Mouse (Mus musculus): ENCODE data around the gene Pmch.

Pmch gene

DNA sequence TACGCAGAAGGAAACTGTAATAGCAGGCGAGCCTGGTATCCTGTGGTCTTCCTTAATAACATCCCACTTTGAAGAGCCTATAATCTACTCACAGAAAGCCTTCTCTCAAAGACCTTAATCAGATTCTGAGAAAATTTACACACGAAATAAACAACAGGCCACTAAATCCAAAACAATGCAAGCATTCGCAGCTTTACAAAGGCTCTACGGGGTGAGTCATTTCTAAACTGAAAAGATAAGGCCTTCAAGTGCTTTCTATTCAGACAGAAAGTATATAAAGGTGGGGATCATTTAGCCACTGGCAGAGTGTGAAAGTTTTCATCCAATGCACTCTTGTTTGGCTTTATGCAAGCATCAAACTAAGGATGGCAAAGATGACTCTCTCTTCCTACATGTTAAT lies at the start of gene Pmch:
Gene Pmch, plus strand, starts transcription at position 301 of the 400 bp plus-strand sequence.
- DNase-seq (ENCODE audit: low spot score in 2 of 2), result no peak

DNA sequence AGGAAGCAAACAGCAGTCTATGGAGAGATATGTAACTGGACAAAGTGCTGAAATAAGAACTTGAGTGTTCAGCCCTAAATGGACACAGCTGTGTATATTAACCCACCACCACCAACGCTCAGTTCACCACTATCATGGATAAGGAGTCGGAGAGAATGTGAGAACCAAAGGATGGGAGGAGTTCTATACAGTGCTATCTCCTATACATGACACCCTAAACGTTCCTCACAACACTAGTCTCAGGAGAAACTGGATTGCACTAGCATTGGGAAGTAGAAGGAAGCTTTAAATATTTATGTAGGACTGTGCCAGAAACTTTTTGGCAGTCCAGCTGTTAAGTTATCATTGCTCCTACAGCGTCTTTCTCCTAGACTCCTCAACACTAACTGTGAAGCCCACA lies 46.6 kb upstream of the Pmch start:
- DNase-seq (ENCODE audit: low spot score in 2 of 2), result no peak

DNA sequence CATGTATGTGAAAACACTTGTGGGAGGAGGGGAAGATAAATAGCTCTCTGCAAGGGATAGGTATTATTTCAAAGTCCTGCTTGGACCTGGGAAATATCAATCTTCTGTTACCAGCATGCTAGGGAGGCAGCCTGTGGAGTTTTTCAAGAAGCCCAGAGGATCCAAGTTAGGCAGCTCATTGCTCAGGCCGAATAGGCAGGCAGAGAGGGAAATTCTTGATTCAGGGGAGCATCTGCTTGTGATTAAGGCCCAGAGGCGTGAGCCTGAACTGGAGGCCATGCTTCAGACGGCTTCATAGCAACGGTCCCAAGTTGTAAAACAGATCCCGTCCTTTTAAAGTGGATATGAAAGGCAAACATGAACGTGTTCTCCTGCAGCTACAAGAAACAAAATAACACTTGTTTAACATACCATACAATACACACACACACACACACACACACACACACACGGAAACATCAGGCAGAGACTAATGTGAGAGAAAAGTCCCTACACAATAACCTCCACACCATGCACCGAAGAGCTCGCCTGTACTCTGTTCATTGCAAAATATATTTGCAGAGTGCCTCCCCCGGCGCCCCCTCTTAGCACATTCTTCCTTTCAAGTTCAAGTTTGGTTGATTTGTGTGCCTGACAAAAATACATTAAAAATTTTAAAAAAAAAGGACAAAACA lies 44.6 kb upstream of the Pmch start:
- no peak for DNase-seq (ENCODE audit: low spot score in 2 of 2)

DNA sequence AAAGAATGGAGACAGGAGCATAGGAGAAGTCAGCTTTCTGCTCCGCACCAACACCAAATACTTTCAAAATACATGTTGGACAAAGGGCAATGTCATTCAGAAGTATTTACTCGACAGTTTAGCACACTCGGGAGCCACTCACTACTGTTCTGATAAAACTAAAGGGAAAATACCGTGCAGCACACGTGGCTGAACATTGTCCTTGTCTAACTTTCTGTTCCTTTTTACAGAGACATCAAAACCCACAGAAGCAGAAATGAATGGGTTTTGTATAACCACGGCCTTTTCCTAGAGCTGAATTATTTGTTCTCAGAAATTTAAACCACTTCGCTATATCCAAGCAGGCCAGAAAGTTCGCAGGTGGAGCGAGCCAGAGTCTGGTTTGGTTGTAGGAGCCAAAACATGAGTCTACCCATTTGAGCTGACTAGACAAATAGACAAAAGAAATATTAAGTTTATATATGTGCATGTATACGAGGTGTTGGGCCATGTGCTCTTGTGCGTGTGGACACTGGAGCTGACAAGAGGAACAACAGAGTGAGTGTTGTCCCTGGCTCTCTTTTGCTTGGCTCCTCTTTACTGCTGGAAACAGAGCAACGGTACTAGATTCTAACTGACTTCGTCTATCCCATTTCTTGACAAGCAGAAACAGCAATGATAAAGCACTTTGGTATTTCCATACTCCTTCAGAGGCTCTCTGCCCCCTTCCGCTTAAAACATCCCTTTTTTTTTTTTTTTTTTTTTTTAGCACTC lies 36.5 kb upstream of the Pmch start:
- peak in 1 of 2 experiments; percentile 4 for DNase-seq (ENCODE audit: low spot score in 2 of 2)

DNA sequence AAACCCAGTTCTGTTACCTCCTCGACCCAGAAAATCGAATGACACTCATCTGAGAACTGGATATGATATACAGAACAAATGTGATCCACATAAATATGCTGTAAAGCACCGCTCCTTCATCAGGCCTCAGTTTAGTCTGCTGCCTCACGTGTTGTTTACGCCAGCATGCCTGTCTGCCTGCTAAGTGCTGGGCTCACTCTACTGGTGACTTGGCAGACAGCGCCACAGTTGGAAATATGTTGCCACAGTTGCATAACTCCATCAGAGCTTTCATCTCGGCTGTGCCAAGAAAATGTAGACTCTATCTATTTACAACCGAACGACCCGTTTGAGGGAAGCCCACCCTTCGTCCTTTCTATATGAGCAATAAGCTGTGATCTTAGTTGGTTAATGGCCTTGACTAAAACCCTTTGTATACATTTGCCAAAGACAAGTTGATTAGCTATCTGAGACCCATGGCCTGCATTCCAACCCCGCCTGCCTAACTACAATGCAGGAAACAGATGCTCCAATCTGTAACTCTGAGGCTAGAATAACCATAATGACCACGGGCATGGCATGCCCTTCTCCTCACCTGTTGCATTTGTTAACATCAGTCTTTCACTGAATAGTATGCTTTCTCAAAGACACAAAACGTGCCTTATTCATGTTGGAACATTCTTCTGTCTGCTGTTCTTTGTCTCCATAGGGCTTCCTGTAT lies 33.8 kb upstream of the Pmch start:
- DNase-seq (ENCODE audit: low spot score in 2 of 2), result no peak

DNA sequence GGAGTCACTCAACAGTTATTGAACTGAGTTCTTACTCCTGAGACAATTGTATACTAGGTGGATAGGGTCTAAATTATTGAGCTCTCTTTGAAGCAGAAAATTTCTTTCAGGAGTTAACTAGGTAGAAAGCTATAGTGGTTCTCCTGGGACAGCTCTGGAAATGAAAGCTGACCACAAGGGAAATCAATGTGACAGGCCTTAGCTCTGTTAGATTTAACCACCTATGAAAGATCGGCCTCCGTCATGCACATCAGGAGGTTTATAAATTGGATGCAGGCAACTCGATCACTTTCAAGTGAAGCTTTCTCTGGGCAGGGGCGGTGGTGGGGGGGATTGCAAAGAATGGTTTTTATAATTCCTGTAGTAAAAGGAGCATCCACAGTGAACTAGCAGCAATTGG lies 27.4 kb upstream of the Pmch start:
- no peak for DNase-seq (ENCODE audit: low spot score in 2 of 2)

DNA sequence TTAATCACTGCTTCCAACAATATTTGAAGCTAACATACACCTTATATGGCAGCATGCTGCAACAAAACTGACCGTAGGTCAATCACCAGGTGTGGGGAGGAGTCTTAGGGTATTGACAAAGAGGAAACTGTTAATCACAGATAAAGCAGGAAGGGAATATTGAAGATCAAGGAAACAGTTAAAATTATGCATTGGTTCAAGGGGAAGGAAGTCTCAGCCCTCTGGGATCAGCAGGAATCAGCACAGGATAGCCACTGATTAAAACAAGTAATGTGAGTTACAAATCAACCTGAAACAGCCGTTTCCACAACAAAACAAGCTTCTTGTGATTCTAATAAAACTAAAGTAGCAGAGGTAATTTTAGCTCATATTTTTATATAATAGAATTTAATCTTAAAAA lies 26.0 kb upstream of the Pmch start:
- no peak for DNase-seq (ENCODE audit: low spot score in 2 of 2)

DNA sequence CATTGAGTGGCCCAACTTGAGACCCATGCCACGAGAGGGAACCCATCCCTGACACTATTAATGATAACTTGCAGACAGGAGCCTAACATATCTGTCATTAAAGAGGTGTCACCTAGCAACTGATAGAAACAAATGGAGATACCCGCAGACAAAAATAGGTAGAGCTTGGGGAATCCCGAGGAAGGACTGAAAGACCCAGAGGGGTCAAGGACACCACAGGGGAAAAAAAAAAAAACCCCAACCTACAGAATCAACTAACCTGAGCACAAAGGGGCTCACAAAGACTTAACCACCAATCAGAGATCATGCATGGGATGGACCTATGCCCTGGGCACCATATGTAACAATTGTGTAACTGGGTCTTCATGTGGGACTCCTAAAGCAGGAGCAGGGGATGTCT lies 23.5 kb upstream of the Pmch start:
- no peak for DNase-seq (ENCODE audit: low spot score in 2 of 2)

DNA sequence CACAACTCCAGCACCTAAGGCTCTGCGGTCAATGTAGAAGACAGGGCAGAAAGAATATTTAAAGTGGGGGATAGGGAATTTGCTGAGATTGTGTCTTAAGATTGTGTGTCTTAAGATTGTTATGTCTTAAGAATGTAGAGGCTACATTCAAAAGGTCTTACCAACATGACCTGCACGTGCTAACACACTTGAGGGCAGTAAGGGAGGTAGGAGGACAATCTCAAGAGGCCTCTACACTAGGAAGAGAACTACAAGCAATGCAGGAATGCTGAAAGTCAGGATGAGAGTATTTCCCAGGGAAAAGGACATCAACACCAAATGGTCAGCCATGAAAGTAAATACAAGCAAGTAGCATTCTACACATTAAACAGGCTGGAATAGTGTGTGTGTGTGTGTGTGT lies 15.3 kb downstream of the Pmch start:
- DNase-seq (ENCODE audit: low spot score in 2 of 2), result no peak

DNA sequence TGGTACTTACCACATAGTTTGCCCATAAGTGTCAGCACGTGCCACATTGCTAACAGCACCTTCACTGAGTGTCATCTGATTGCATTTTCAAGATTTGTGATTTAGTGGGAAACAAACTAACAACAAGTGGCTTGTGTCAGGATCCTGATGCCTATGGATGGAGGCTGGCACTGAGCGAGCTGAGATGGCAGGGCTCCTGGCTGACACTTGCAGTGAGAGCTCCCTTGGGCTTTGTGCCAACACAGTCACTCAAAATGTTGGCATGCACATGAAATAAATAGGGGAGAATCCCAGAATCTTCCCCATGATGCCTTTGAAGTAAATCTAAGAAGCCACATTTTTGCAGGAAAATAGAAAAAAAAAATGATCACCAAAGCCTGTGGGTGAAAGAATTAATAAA lies 22.4 kb downstream of the Pmch start:
- DNase-seq (ENCODE audit: low spot score in 2 of 2), result no peak

DNA sequence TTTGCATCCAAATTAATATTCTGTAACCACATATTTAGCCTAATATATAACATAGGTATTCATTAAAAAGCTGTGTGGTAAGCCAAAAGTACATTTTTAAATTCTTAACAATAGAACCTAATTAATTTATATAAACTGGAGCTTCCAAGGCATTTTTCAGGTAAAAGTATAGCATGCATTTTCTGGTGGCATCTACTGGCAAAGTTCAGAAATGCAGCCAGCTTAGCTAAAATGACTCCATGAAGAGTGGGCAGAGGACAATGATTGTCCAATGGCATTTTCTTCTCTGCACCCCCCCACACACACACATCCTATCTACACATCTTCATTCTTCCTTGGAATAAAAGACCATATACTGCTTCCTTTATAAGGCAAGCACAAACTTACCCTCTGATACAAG lies 28.8 kb downstream of the Pmch start:
- DNase-seq (ENCODE audit: low spot score in 2 of 2), result no peak

DNA sequence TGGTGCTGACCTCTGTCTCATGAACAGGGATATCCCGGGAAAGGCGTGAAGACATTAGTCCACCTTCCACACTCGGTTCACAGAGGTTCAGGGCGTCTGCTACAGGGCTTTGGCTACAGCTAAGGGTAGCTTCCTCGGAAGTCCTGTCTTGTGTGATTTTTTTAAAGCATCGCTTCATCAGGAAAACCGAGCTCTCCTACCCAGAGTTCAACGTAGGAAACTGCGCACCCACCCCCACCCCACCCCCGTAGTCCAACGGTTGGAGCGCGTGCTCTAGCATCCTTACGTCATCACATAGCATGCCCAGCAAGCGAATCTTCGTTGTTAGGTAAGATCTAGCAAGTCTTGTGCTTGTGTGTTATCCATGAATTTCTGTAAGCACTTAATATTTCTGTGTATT lies 44.8 kb downstream of the Pmch start:
- DNase-seq (ENCODE audit: low spot score in 2 of 2), result no peak
